Mouse (Mus musculus): ENCODE data around the gene Tulp4. TPM values are rescaled to one million over a fixed set of nuclear protein-coding genes. Genes with fewer than 3 reads are reported as not detected.

Gene Tulp4
- polyA plus RNA-seq, 1 experiment from 2014 or later: 14.2 TPM

GRCm38 (mm10) chr17:6115085-6115484 is 8.8 kb downstream of the Tulp4 start:
- Histone ChIP-seq H3K4me3 (ENCODE audit: low read depth, low read length) (no peak overlapping the region), H3K4me2 (ENCODE audit: low read depth, low read length) (no peak overlapping the region), H3K27me3 (ENCODE audit: insufficient read depth, low read length) (no peaks in the 10 kb centered on the region), H3K4me1 (ENCODE audit: insufficient read depth) (no peaks in the 10 kb centered on the region), H3K36me3 (replicated peaks; ENCODE audit: insufficient read depth, low read length) (no peaks in the 10 kb centered on the region), H3K27ac (ENCODE audit: low read depth) (no peak overlapping the region), H3K9me3 (ENCODE audit: low read length) (no peaks in the 10 kb centered on the region), H3K9ac (replicated peaks) (no peak overlapping the region)
- TF ChIP-seq CTCF (IDR thresholded peaks at IDR 0.05; ENCODE audit: low read depth): no peak
- no peak for TF ChIP-seq EP300 (IDR thresholded peaks at IDR 0.05; ENCODE audit: low read depth)
- ATAC-seq: no peak
- DNase-seq: no peak
- WGBS (ENCODE audit: insufficient replicate concordance): 78% methylated on average over 9 of the region's 9 CpGs

- Histone ChIP-seq H3K36me3 (replicated peaks; ENCODE audit: insufficient read depth, low read length) (no peaks in the 10 kb centered on the region), H3K4me3 (ENCODE audit: low read depth, low read length) (no peak overlapping the region), H3K27me3 (ENCODE audit: insufficient read depth, low read length) (no peaks in the 10 kb centered on the region), H3K4me2 (ENCODE audit: low read depth, low read length) (no peak overlapping the region), H3K27ac (ENCODE audit: low read depth) (no peak overlapping the region), H3K9me3 (ENCODE audit: low read length) (no peaks in the 10 kb centered on the region), H3K4me1 (ENCODE audit: insufficient read depth) (no peaks in the 10 kb centered on the region), H3K9ac (replicated peaks) (no peak overlapping the region)
- TF ChIP-seq CTCF (IDR thresholded peaks at IDR 0.05; ENCODE audit: low read depth) (no peak), EP300 (IDR thresholded peaks at IDR 0.05; ENCODE audit: low read depth) (no peak)
- no peak for ATAC-seq
- WGBS (ENCODE audit: insufficient replicate concordance): 77% methylated on average over 4 of the region's 4 CpGs
- no peak for DNase-seq
Observed at GRCm38 (mm10) chr17:6117148-6117725, 11.0 kb downstream of the Tulp4 start.

- Histone ChIP-seq H3K27ac (ENCODE audit: low read depth) (no peak overlapping the region), H3K4me2 (ENCODE audit: low read depth, low read length) (no peak overlapping the region), H3K9ac (replicated peaks) (no peak overlapping the region), H3K27me3 (ENCODE audit: insufficient read depth, low read length) (no peaks in the 10 kb centered on the region), H3K4me3 (ENCODE audit: low read depth, low read length) (no peak overlapping the region), H3K36me3 (replicated peaks; ENCODE audit: insufficient read depth, low read length) (peaks cover 5% of the 10 kb centered on the region; the same call in 1 of the 2 replicates), H3K4me1 (ENCODE audit: insufficient read depth) (no peaks in the 10 kb centered on the region), H3K9me3 (ENCODE audit: low read length) (no peaks in the 10 kb centered on the region)
- TF ChIP-seq CTCF (IDR thresholded peaks at IDR 0.05; ENCODE audit: low read depth): no peak
- no peak for TF ChIP-seq EP300 (IDR thresholded peaks at IDR 0.05; ENCODE audit: low read depth)
- no peak for ATAC-seq
- 84% methylated on average over 3 of the region's 3 CpGs for WGBS (ENCODE audit: insufficient replicate concordance)
- no peak for DNase-seq
Observed at GRCm38 (mm10) chr17:6117917-6118316, 11.7 kb downstream of the Tulp4 start.

GRCm38 (mm10) chr17:6118861-6119260 is 12.6 kb downstream of the Tulp4 start:
- H3K4me2 ChIP-seq (ENCODE audit: low read depth, low read length): no peak overlapping the region
- no peak overlapping the region for H3K27ac ChIP-seq (ENCODE audit: low read depth)
- TF ChIP-seq CTCF (IDR thresholded peaks at IDR 0.05; ENCODE audit: low read depth) (no peak), EP300 (IDR thresholded peaks at IDR 0.05; ENCODE audit: low read depth) (no peak)
- H3K4me1 ChIP-seq (ENCODE audit: insufficient read depth): no peaks in the 10 kb centered on the region
- ATAC-seq: no peak
- DNase-seq: no peak
- no peak overlapping the region for H3K4me3 ChIP-seq (ENCODE audit: low read depth, low read length)
- no peaks in the 10 kb centered on the region for H3K27me3 ChIP-seq (ENCODE audit: insufficient read depth, low read length)
- no peak overlapping the region for H3K9ac ChIP-seq (replicated peaks)
- no peaks in the 10 kb centered on the region for H3K9me3 ChIP-seq (ENCODE audit: low read length)
- WGBS (ENCODE audit: insufficient replicate concordance): 71% methylated on average over 4 of the region's 4 CpGs
- H3K36me3 ChIP-seq (replicated peaks; ENCODE audit: insufficient read depth, low read length): peaks cover 6% of the 10 kb centered on the region; the same call in 1 of the 2 replicates

GRCm38 (mm10) chr17:6123776-6124175 is 17.5 kb downstream of the Tulp4 start:
- whole genome bisulfite sequencing (ENCODE audit: insufficient replicate concordance): 91% methylated on average over 4 of the region's 4 CpGs
- TF ChIP-seq CTCF (IDR thresholded peaks at IDR 0.05; ENCODE audit: low read depth) (no peak), EP300 (IDR thresholded peaks at IDR 0.05; ENCODE audit: low read depth) (no peak)
- DNase-seq: no peak
- H3K9me3 ChIP-seq (ENCODE audit: low read length): no peaks in the 10 kb centered on the region
- no peak for ATAC-seq
- no peak overlapping the region for H3K27ac ChIP-seq (ENCODE audit: low read depth)
- no peak overlapping the region for H3K4me3 ChIP-seq (ENCODE audit: low read depth, low read length)
- no peaks in the 10 kb centered on the region for H3K4me1 ChIP-seq (ENCODE audit: insufficient read depth)
- no peaks in the 10 kb centered on the region for H3K27me3 ChIP-seq (ENCODE audit: insufficient read depth, low read length)
- H3K36me3 ChIP-seq (replicated peaks; ENCODE audit: insufficient read depth, low read length): peaks cover 6% of the 10 kb centered on the region; the same call in 1 of the 2 replicates
- H3K9ac ChIP-seq (replicated peaks): no peak overlapping the region
- no peak overlapping the region for H3K4me2 ChIP-seq (ENCODE audit: low read depth, low read length)

- WGBS (ENCODE audit: insufficient replicate concordance): 77% methylated on average over 3 of the region's 3 CpGs
- DNase-seq: no peak
- no peaks in the 10 kb centered on the region for H3K9me3 ChIP-seq (ENCODE audit: low read length)
- H3K36me3 ChIP-seq (replicated peaks; ENCODE audit: insufficient read depth, low read length): peaks cover 6% of the 10 kb centered on the region; the same call in 1 of the 2 replicates
- H3K4me2 ChIP-seq (ENCODE audit: low read depth, low read length): no peak overlapping the region
- TF ChIP-seq CTCF (IDR thresholded peaks at IDR 0.05; ENCODE audit: low read depth) (no peak), EP300 (IDR thresholded peaks at IDR 0.05; ENCODE audit: low read depth) (no peak)
- no peak overlapping the region for H3K9ac ChIP-seq (replicated peaks)
- no peak for ATAC-seq
- H3K27me3 ChIP-seq (ENCODE audit: insufficient read depth, low read length): no peaks in the 10 kb centered on the region
- H3K27ac ChIP-seq (ENCODE audit: low read depth): no peak overlapping the region
- no peak overlapping the region for H3K4me3 ChIP-seq (ENCODE audit: low read depth, low read length)
- H3K4me1 ChIP-seq (ENCODE audit: insufficient read depth): no peaks in the 10 kb centered on the region
Observed at GRCm38 (mm10) chr17:6125441-6125840, 19.2 kb downstream of the Tulp4 start.

Data from liver, postnatal 0 days (tissue).